Mouse (Mus musculus) colon, adult 2 months (tissue): ENCODE measurements around the gene Hdhd3. TPM values are rescaled to one million over a fixed set of nuclear protein-coding genes. Genes with fewer than 3 reads are reported as not detected.

Experiments
- polyA plus RNA-seq: library from polyadenylated mRNA; depleted of rRNA; stranded (reverse); fragments of >200 nt; gene quantifications from 2 replicates; pipeline ENCODE4 v1.2.3, GENCODE M21; 2012; rRNA removed

Gene Hdhd3
- 37.5 and 42.3 TPM in 2 replicates for polyA plus RNA-seq

GRCm38 (mm10) chr4:62503374-62503970, at the start of gene Hdhd3:
TSS of gene Hdhd3 (minus strand) at chr4:62503467.

GRCm38 (mm10) chr4:62524651-62525488, 21.6 kb upstream of the Hdhd3 start, which contains the start of the genes Pole3 and 4933430I17Rik:
TSS of gene Pole3 (minus strand) at chr4:62525068.
TSS of gene 4933430I17Rik (plus strand) at chr4:62525369.

GRCm38 (mm10) chr4:62519849-62520233, 16.6 kb upstream of the Hdhd3 start, which contains the start of gene Alad:
TSS of gene Alad (minus strand) at chr4:62519918.

GRCm38 (mm10) chr4:62479937-62480708, 23.1 kb downstream of the Hdhd3 start, which contains the start of gene Bspry:
TSS of gene Bspry (plus strand) at chr4:62480053.

GRCm38 (mm10) chr4:62470598-62471051, 32.6 kb downstream of the Hdhd3 start, which contains the start of gene Wdr31:
TSS of gene Wdr31 (minus strand) at chr4:62470896.

Other genes starting within 250 kb of the Hdhd3 start
- gene Slc31a2, start 240.9 kb downstream of the Hdhd3 start, polyA plus RNA-seq: 13.3 and 15.9 TPM in 2 replicates
- 24.1 and 25.5 TPM in 2 replicates for gene Fkbp15, start 142.9 kb downstream of the Hdhd3 start, polyA plus RNA-seq
- 29.6 and 30.3 TPM in 2 replicates for gene Slc31a1, start 142.7 kb downstream of the Hdhd3 start, polyA plus RNA-seq
- 13.9 and 15.7 TPM in 2 replicates for gene Cdc26, start 94.8 kb downstream of the Hdhd3 start, polyA plus RNA-seq
- gene Prpf4, start 94.7 kb downstream of the Hdhd3 start, polyA plus RNA-seq: 5.9 and 6.0 TPM in 2 replicates
- gene Rnf183, start 68.2 kb downstream of the Hdhd3 start, polyA plus RNA-seq: 3.5 and 4.5 TPM in 2 replicates
- 3.1 and 4.3 TPM in 2 replicates for gene Wdr31, start 32.6 kb downstream of the Hdhd3 start, polyA plus RNA-seq
- gene Bspry, start 23.4 kb downstream of the Hdhd3 start, polyA plus RNA-seq: 276 and 292 TPM in 2 replicates
- 126 and 152 TPM in 2 replicates for gene Alad, start 16.5 kb upstream of the Hdhd3 start, polyA plus RNA-seq
- 7.0 and 9.4 TPM in 2 replicates for gene Pole3, start 21.6 kb upstream of the Hdhd3 start, polyA plus RNA-seq
- 0.08 and 0.15 TPM in 2 replicates for gene 4933430I17Rik, start 21.9 kb upstream of the Hdhd3 start, polyA plus RNA-seq
- gene Rgs3, start 56.4 kb upstream of the Hdhd3 start, polyA plus RNA-seq: 52.4 and 53.0 TPM in 2 replicates